Mouse (Mus musculus) testis, adult 2 months (tissue): ENCODE measurements around the gene Car11.

Experiments used
- CTCF ChIP-seq: fragments of 200-500 bp; IDR thresholded peaks from 2 replicates; pipeline ENCODE4 v1.5.1; 2012; ENCODE audit warnings: low read depth, mild to moderate bottlenecking, inconsistent platforms, low read length, moderate library complexity; ENCODE audit not compliant: control insufficient read depth, insufficient read depth, insufficient replicate concordance
- POLR2A ChIP-seq: fragments of 200-500 bp; IDR thresholded peaks from 2 replicates; pipeline ENCODE4 v1.6.1; 2012; ENCODE audit warnings: low read depth, mild to moderate bottlenecking, inconsistent platforms, low read length, moderate library complexity; ENCODE audit not compliant: control insufficient read depth

GRCm38 (mm10) chr7:45723301-45723700, 23.7 kb downstream of the Car11 start:
- TF ChIP-seq POLR2A (no peak), CTCF (no peak)
